Mouse (Mus musculus) stomach, adult 2 months (tissue): ENCODE data around the gene Ydjc. TPM values are rescaled to one million over a fixed set of nuclear protein-coding genes. Genes with fewer than 3 reads are reported as not detected.

Experiments
- polyA plus RNA-seq: library from polyadenylated mRNA; depleted of rRNA; stranded (reverse); fragments of >200 nt; gene quantifications from 2 replicates; pipeline ENCODE4 v1.2.3, GENCODE M21; 2012; rRNA removed

Ydjc gene
- polyA plus RNA-seq: 19.8 and 26.3 TPM in 2 replicates

GRCm38 (mm10) chr16:17144339-17144738 lies at the start of gene Ydjc:
Gene Ydjc (plus strand): TSS chr16:17144621.

GRCm38 (mm10) chr16:17110771-17111743 lies 33.4 kb upstream of the Ydjc start, which contains the start of gene Ppil2:
Gene Ppil2 (minus strand): TSS chr16:17111257.

GRCm38 (mm10) chr16:17124871-17125520 lies 19.4 kb upstream of the Ydjc start, which contains the start of gene 2610318N02Rik:
Gene 2610318N02Rik (minus strand): TSS chr16:17125167.

GRCm38 (mm10) chr16:17132089-17132905 lies 12.1 kb upstream of the Ydjc start, which contains the start of gene Sdf2l1:
Gene Sdf2l1 (minus strand): TSS chr16:17132383.

GRCm38 (mm10) chr16:17146772-17147235 lies 2.4 kb downstream of the Ydjc start, which contains the start of gene Ccdc116:
Gene Ccdc116 (minus strand): TSS chr16:17147229.

GRCm38 (mm10) chr16:17202549-17202948 lies 58.1 kb downstream of the Ydjc start, which contains the start of gene Ube2l3:
Gene Ube2l3 (minus strand): TSS chr16:17202649.

GRCm38 (mm10) chr16:17208389-17209361 lies 64.3 kb downstream of the Ydjc start, which contains the start of gene Rimbp3:
Gene Rimbp3 (plus strand): TSS chr16:17208603.

Other genes starting within 250 kb of the Ydjc start
- 2.3 and 2.5 TPM in 2 replicates for gene Ppm1f, start 248.2 kb upstream of the Ydjc start, polyA plus RNA-seq
- 18.0 and 25.5 TPM in 2 replicates for gene Mapk1, start 161.2 kb upstream of the Ydjc start, polyA plus RNA-seq
- 0.41 and 0.46 TPM in 2 replicates for gene Ypel1, start 74.9 kb upstream of the Ydjc start, polyA plus RNA-seq
- gene Ppil2, start 33.4 kb upstream of the Ydjc start, polyA plus RNA-seq: 34.7 and 35.1 TPM in 2 replicates
- gene 2610318N02Rik, start 19.5 kb upstream of the Ydjc start, polyA plus RNA-seq: 2.4 and 2.9 TPM in 2 replicates
- 39.8 and 64.6 TPM in 2 replicates for gene Sdf2l1, start 12.2 kb upstream of the Ydjc start, polyA plus RNA-seq
- 2.2 and 2.6 TPM in 2 replicates for gene Ccdc116, start 2.6 kb downstream of the Ydjc start, polyA plus RNA-seq
- 40.3 and 48.5 TPM in 2 replicates for gene Ube2l3, start 58.0 kb downstream of the Ydjc start, polyA plus RNA-seq
- 0.03 and 0.05 TPM in 2 replicates for gene Rimbp3, start 64.0 kb downstream of the Ydjc start, polyA plus RNA-seq
- 1.7 and 2.4 TPM in 2 replicates for gene Hic2, start 89.0 kb downstream of the Ydjc start, polyA plus RNA-seq
- gene Tmem191c, start 131.5 kb downstream of the Ydjc start, polyA plus RNA-seq: 4.8 and 5.8 TPM in 2 replicates
- gene Serpind1, start 186.8 kb downstream of the Ydjc start, polyA plus RNA-seq: 0.10 and 0.37 TPM in 2 replicates